Mouse (Mus musculus) liver, embryonic 14.5 days (tissue): ENCODE measurements around the gene Gabarap. TPM values are rescaled to one million over a fixed set of nuclear protein-coding genes. Genes with fewer than 3 reads are reported as not detected.

Experiments used
- ATAC-seq: fragments of 200-750 bp; cut with Nextera tagmentation; 2 replicates; pipeline ENCODE4 v1.8.0; 2017; ENCODE audit warnings: moderate number of reproducible peaks, mild to moderate bottlenecking, moderate library complexity; ENCODE audit not compliant: insufficient read depth
- DNase-seq, 3 experiments: peaks; one replicate each; pipeline ENCODE4 v3.0.0-alpha.2; 2012 to 2013; ENCODE audit warnings: low read depth in 3 of 3, low spot score in 3 of 3
- H3K27ac ChIP-seq: fragments of 300-500 bp; sonication (generic); 2 replicates; pipeline ENCODE4 v1.5.1; 2014; ENCODE audit warnings: moderate library complexity, mild to moderate bottlenecking, control low read depth, inconsistent platforms
- H3K27me3 ChIP-seq: fragments of 300-500 bp; sonication (generic); 2 replicates; pipeline ENCODE4 v1.6.1; 2014; ENCODE audit warnings: mild to moderate bottlenecking, low read length, moderate library complexity; ENCODE audit not compliant: control insufficient read depth, insufficient read depth
- H3K36me3 ChIP-seq: fragments of 300-500 bp; sonication (generic); replicated peaks from 2 replicates; pipeline ENCODE4 v1.6.1; 2014; ENCODE audit warnings: low read depth; ENCODE audit not compliant: control insufficient read depth, insufficient read depth
- H3K4me1 ChIP-seq, 2 experiments: fragments of 200-500 bp in 1 of 2; fragments of 300-500 bp in 1 of 2; sonication (generic) in 1 of 2; replicated peaks; 2 replicates each; pipeline ENCODE4 v1.6.1; 2012 to 2014; ENCODE audit warnings: antibody characterized with exemption in 1 of 2, inconsistent platforms in 1 of 2, low read length in 1 of 2; ENCODE audit not compliant: control insufficient read depth in 2 of 2, insufficient read depth in 2 of 2
- H3K4me2 ChIP-seq: fragments of 300-500 bp; sonication (generic); 2 replicates; pipeline ENCODE4 v1.6.1; 2014; ENCODE audit warnings: low read depth, mild to moderate bottlenecking, control low read depth, moderate library complexity
- H3K4me3 ChIP-seq, 2 experiments: fragments of 200-500 bp in 1 of 2; fragments of 300-500 bp in 1 of 2; sonication (generic) in 1 of 2; 2 replicates each; pipeline ENCODE4 v1.5.1; 2012 to 2014; ENCODE audit warnings: low read depth in 2 of 2, low read length in 2 of 2, mild to moderate bottlenecking in 2 of 2, control low read depth in 1 of 2, inconsistent platforms in 1 of 2, moderate library complexity in 1 of 2; ENCODE audit not compliant: insufficient read depth in 1 of 2
- H3K9ac ChIP-seq: fragments of 300-500 bp; sonication (generic); replicated peaks from 2 replicates; pipeline ENCODE4 v1.6.1; 2014; ENCODE audit warnings: mild to moderate bottlenecking, control low read depth, moderate library complexity
- H3K9me3 ChIP-seq: fragments of 300-500 bp; sonication (generic); 2 replicates; pipeline ENCODE4 v1.6.1; 2016; ENCODE audit warnings: low read length, mixed read lengths; ENCODE audit not compliant: control insufficient read depth
- CTCF ChIP-seq: IDR thresholded peaks from 2 replicates; pipeline ENCODE4 v1.5.1; 2016; ENCODE audit warnings: antibody characterized with exemption, low read depth, control low read depth
- EP300 ChIP-seq: IDR thresholded peaks from 2 replicates; pipeline ENCODE4 v1.6.1; 2016; ENCODE audit warnings: antibody characterized with exemption, low read depth
- WGBS: fragments of 180-500 bp; shearing (Covaris S2); extraction: QIAGEN DNeasy Blood & Tissue Kit; methylation state at CpG from one replicate; pipeline ENCODE4 v1.1.7; 2014; ENCODE audit not compliant: insufficient replicate concordance; 5-methylcytosine and 5-hydroxymethylcytosine counted together
- polyA plus RNA-seq, 2 experiments: library from polyadenylated mRNA; depleted of rRNA in 1 of 2; stranded (reverse) in 1 of 2; unstranded in 1 of 2; fragments of >200 nt; fragmentation: Nextera tagmentation in 1 of 2; extraction: Ambion mirVana in 1 of 2; gene quantifications; 2 replicates each; pipeline versions ENCODE4 v1.2.1 to v1.2.3; 2012 to 2014

The Gabarap gene
- polyA plus RNA-seq, 2 experiments: 134 to 300 TPM

DNA sequence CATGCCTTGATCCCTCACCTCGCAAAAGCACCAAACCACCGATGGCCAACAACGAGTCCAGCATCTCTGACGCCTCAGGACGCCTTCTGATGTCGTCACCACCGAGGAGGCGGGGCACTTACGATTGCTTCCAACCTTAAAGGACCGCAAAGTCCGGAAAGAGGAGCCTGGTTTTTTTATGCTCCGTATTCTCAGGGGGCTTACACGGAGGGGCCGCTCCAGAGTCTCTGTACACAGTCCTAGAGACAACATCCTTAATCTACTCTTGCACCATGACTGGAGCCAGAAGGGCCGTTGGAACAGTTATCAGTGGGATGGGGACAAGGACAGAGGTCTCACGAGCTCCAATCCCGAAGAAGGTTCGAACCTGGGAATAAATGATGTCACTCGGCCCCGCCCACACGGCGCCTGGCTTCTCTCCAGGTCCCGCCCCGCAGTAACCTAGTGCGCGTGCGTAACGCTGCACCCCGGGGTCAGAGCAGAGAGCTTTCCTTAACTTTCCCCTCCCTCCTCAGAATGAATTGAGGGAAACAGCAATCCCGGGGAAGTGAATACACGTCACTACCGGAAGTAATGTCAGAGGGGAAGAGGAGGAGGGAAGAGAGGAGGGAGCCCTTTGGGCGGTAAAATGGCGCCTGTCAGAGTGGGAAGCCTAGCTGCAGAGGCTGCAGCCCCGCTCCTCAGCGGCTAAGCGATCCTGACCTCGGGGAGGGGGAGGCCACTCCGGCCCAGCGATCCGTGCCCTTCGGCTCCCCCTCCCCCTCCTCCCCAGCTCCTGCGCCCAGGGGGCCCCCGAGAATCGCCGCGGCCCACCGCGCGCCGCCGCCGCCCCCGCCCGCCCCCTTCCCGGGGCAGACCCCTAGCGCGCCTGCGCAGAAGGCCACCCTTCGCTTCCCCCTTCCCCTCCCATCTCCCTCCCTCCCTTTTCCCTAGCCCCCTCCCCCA is 10.5 kb upstream of the Gabarap start:
- TF ChIP-seq EP300: peak; percentile 3; the same call in 1 of the 2 replicates
- no peak for TF ChIP-seq CTCF
- no peaks in the 10 kb centered on the region for H3K9me3 ChIP-seq
- DNase-seq: peak; percentile 97 to 98 (median 97)
- peak overlapping the region; percentile 98 for H3K9ac ChIP-seq
- H3K4me1 ChIP-seq: peaks cover 15 to 18% of the 10 kb centered on the region in 2 experiments
- peak overlapping the region; percentile 89 for H3K27ac ChIP-seq
- peak overlapping the region; percentile 95 for H3K4me2 ChIP-seq
- peaks cover 22% of the 10 kb centered on the region for H3K36me3 ChIP-seq
- no peaks in the 10 kb centered on the region for H3K27me3 ChIP-seq
- ATAC-seq: peak; percentile 91
- under 1% methylated on average over 52 of the region's 60 CpGs for WGBS
- H3K4me3 ChIP-seq: peak overlapping the region; percentile 97 to 98

DNA sequence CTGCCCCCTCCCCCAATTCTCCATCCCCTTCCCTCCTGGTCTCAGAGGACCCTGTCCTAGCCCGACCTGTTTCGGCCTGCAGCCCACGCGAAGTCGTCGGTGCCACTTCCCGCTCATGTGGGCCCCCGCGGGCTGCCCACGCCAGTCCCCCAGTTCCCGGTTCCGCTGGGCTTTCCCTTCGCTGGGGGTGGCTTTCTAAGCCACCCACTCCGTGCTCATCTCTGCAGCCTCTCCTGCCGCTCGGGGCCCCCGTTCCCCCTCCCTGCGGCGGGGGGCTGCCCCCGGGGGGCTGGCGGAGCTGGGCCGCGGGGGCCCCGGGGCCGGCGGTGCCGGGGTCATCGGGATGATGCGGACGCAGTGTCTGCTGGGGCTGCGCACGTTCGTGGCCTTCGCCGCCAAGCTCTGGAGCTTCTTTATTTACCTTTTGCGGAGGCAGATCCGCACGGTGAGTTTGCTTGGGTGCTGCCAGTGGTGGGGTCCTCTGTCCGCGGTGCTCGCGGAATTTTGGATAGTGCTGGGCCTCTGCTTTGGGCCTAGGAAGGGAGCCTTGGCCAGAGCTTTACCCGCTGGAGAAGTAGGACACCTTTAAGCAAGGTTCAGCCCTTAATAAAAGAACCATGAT is 9.7 kb upstream of the Gabarap start, which contains the start of gene Ctdnep1:
TSS of gene Ctdnep1 (plus strand) at position 16 of the 622 bp plus-strand sequence.
- peak within 1 kb of the TSS; percentile 95 for H3K4me2 ChIP-seq
- H3K9me3 ChIP-seq: no peaks in the 10 kb centered on the region
- peak within 1 kb of the TSS; percentile 98 for H3K9ac ChIP-seq
- H3K36me3 ChIP-seq: peaks cover 27% of the 10 kb centered on the region
- ATAC-seq (no peak), DNase-seq (no peak)
- peak within 1 kb of the TSS; percentile 97 to 98 for H3K4me3 ChIP-seq
- H3K27ac ChIP-seq: peak within 1 kb of the TSS; percentile 89
- TF ChIP-seq CTCF: no peak
- TF ChIP-seq EP300: no peak
- H3K27me3 ChIP-seq: no peaks in the 10 kb centered on the region
- H3K4me1 ChIP-seq: peaks cover 15 to 18% of the 10 kb centered on the region in 2 experiments
- WGBS: under 1% methylated on average over 40 of the region's 43 CpGs

- DNase-seq (no peak), ATAC-seq (no peak)
- Histone ChIP-seq H3K27me3 (no peaks in the 10 kb centered on the region), H3K9me3 (no peaks in the 10 kb centered on the region), H3K27ac (peak within 1 kb of the TSS; percentile 89), H3K4me2 (peak within 1 kb of the TSS; percentile 95), H3K36me3 (peaks cover 33% of the 10 kb centered on the region), H3K9ac (peak within 1 kb of the TSS; percentile 98), H3K4me1 (peaks cover 15 to 18% of the 10 kb centered on the region in 2 experiments), H3K4me3 (peak within 1 kb of the TSS; percentile 97 to 98)
- WGBS: 50% methylated on average over 8 of the region's 8 CpGs
- no peak for TF ChIP-seq CTCF
Measured at GRCm38 (mm10) chr11:69982225-69982624, 8.7 kb upstream of the Gabarap start, which contains the start of gene Elp5. Gene Elp5 (minus strand): TSS chr11:69982517.

DNA sequence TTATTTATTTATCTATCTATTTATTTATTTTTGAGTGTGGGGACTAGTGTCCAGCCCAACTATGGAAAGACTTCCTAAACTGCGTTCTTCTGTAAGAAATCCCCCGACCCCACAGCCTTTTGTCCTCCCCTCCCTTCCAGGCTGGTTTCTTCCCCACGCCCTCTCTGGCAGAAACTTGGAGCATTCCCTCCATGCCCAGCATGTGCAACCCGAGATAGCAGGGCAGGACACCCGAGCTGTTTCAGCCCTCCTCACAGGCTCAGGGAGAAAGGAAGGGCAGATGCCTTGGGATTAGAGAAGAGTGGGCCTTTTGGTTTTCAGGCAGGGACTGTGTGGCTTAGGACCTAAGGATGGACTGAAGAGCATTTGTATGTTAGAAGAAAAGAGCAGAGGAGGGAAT is 8.1 kb upstream of the Gabarap start:
- 33% methylated on average over 5 of the region's 5 CpGs for WGBS

GRCm38 (mm10) chr11:69983377-69983776 is 7.6 kb upstream of the Gabarap start:
- H3K9ac ChIP-seq: no peak overlapping the region
- ATAC-seq (no peak), DNase-seq (no peak)
- H3K4me3 ChIP-seq: no peak overlapping the region
- 76% methylated on average over 4 of the region's 4 CpGs for WGBS
- H3K36me3 ChIP-seq: peaks cover 40% of the 10 kb centered on the region
- TF ChIP-seq CTCF (no peak), EP300 (no peak)
- peaks cover 15 to 18% of the 10 kb centered on the region in 2 experiments for H3K4me1 ChIP-seq
- peak overlapping the region; percentile 27; the same call in 1 of the 2 replicates for H3K27ac ChIP-seq
- H3K4me2 ChIP-seq: peak overlapping the region; percentile 95
- H3K27me3 ChIP-seq: no peaks in the 10 kb centered on the region
- H3K9me3 ChIP-seq: no peaks in the 10 kb centered on the region

More for the DNA sequence above, 8.1 kb upstream of the Gabarap start:
- H3K4me2 ChIP-seq: peak overlapping the region; percentile 95
- H3K36me3 ChIP-seq: peaks cover 38% of the 10 kb centered on the region
- H3K4me1 ChIP-seq: peaks cover 15 to 18% of the 10 kb centered on the region in 2 experiments
- ATAC-seq: no peak
- no peaks in the 10 kb centered on the region for H3K27me3 ChIP-seq
- TF ChIP-seq CTCF (no peak), EP300 (no peak)
- H3K9me3 ChIP-seq: no peaks in the 10 kb centered on the region
- H3K27ac ChIP-seq: no peak overlapping the region; the same call in 1 of the 2 replicates
- DNase-seq: no peak
- H3K4me3 ChIP-seq: peak overlapping the region in 1 of 2 experiments; percentile 97; a peak in 2 of 4 replicates
- peak overlapping the region; percentile 98 for H3K9ac ChIP-seq
